Mouse (Mus musculus): ENCODE results near the gene Ccl25.

Gene Ccl25

GRCm38 (mm10) chr8:4324983-4325750 is at the start of gene Ccl25, which contains the start of gene Elavl1:
Gene Ccl25, plus strand, starts transcription at chr8:4325210.
Gene Elavl1, minus strand, starts transcription at chr8:4325413.
- peak; percentile 98 for DNase-seq

GRCm38 (mm10) chr8:4275275-4276110 is 49.5 kb upstream of the Ccl25 start, which contains the start of gene Timm44:
Gene Timm44, minus strand, starts transcription at chr8:4275913.
- peak; percentile 96 for DNase-seq

GRCm38 (mm10) chr8:4276111-4276465 is 48.9 kb upstream of the Ccl25 start:
- DNase-seq = no peak

GRCm38 (mm10) chr8:4292738-4293137 is 32.3 kb upstream of the Ccl25 start:
- no peak for DNase-seq

- no peak for DNase-seq
These were observed 27.2 kb upstream of the Ccl25 start for GRCm38 (mm10) chr8:4297822-4298221.

- no peak for DNase-seq
These were observed 20.9 kb upstream of the Ccl25 start for GRCm38 (mm10) chr8:4304124-4304547.

- DNase-seq = no peak
These were observed 19.2 kb upstream of the Ccl25 start for GRCm38 (mm10) chr8:4305838-4306237.

GRCm38 (mm10) chr8:4312104-4312503 is 12.9 kb upstream of the Ccl25 start:
- DNase-seq = no peak

GRCm38 (mm10) chr8:4313254-4314124 is 11.5 kb upstream of the Ccl25 start:
- DNase-seq = no peak

- no peak for DNase-seq
These were observed 10.2 kb upstream of the Ccl25 start for GRCm38 (mm10) chr8:4314852-4315251.

- DNase-seq = no peak
These were observed 6.9 kb upstream of the Ccl25 start for GRCm38 (mm10) chr8:4318124-4318523.

- DNase-seq = no peak
These were observed 6.0 kb upstream of the Ccl25 start for GRCm38 (mm10) chr8:4318796-4319572.

GRCm38 (mm10) chr8:4319573-4319872 is 5.5 kb upstream of the Ccl25 start:
- DNase-seq = no peak

GRCm38 (mm10) chr8:4320404-4320803 is 4.6 kb upstream of the Ccl25 start:
- DNase-seq = no peak

GRCm38 (mm10) chr8:4321031-4321430 is 4.0 kb upstream of the Ccl25 start:
- DNase-seq = no peak

- peak; percentile 62 for DNase-seq
These were observed 2.5 kb upstream of the Ccl25 start for GRCm38 (mm10) chr8:4322470-4322869.

- DNase-seq = no peak
These were observed 1.1 kb upstream of the Ccl25 start for GRCm38 (mm10) chr8:4323917-4324316.

- DNase-seq = no peak
These were observed 485 bp upstream of the Ccl25 start for GRCm38 (mm10) chr8:4324525-4324924.

GRCm38 (mm10) chr8:4325751-4326036 is 684 bp downstream of the Ccl25 start:
- DNase-seq = no peak

GRCm38 (mm10) chr8:4329000-4329399 is 4.0 kb downstream of the Ccl25 start:
- DNase-seq = no peak

GRCm38 (mm10) chr8:4333966-4334365 is 9.0 kb downstream of the Ccl25 start:
- no peak for DNase-seq

- DNase-seq = no peak
These were observed 10.7 kb downstream of the Ccl25 start for GRCm38 (mm10) chr8:4335678-4336077.

- no peak for DNase-seq
These were observed 15.2 kb downstream of the Ccl25 start for GRCm38 (mm10) chr8:4340207-4340606.

Measured in right cerebral cortex, postnatal 25 days (tissue).